Mouse (Mus musculus) retina, postnatal 1 day (tissue): ENCODE results near the gene Dhrs7c.
A peak's percentile ranks its signal among the peaks of the same experiment; 100 is the strongest.

ENCODE experiments used
- DNase-seq: peaks from one replicate; pipeline ENCODE4 v3.0.0-alpha.2; 2012

Gene Dhrs7c

GRCm38 (mm10) chr11:67851770-67852169 lies 53.8 kb downstream of the Dhrs7c start:
- no peak for DNase-seq

GRCm38 (mm10) chr11:67853996-67854395 lies 56.0 kb downstream of the Dhrs7c start:
- DNase-seq: no peak

- DNase-seq: peak; percentile 28
Observed at GRCm38 (mm10) chr11:67855035-67855434, 57.0 kb downstream of the Dhrs7c start.

GRCm38 (mm10) chr11:67858518-67858917 lies 60.5 kb downstream of the Dhrs7c start:
- DNase-seq: no peak

GRCm38 (mm10) chr11:67860743-67861398 lies 62.9 kb downstream of the Dhrs7c start:
- DNase-seq: no peak

GRCm38 (mm10) chr11:67861399-67861838 lies 63.4 kb downstream of the Dhrs7c start:
- DNase-seq: peak; percentile 5

- DNase-seq: peak; percentile 30
Observed at GRCm38 (mm10) chr11:67865100-67865499, 67.1 kb downstream of the Dhrs7c start.
